Mouse (Mus musculus): ENCODE measurements around the gene Gck. TPM values are rescaled to one million over a fixed set of nuclear protein-coding genes. Genes with fewer than 3 reads are reported as not detected.

Gck gene
- not detected for polyA plus RNA-seq (2017; shearing (Covaris generic))

DNA sequence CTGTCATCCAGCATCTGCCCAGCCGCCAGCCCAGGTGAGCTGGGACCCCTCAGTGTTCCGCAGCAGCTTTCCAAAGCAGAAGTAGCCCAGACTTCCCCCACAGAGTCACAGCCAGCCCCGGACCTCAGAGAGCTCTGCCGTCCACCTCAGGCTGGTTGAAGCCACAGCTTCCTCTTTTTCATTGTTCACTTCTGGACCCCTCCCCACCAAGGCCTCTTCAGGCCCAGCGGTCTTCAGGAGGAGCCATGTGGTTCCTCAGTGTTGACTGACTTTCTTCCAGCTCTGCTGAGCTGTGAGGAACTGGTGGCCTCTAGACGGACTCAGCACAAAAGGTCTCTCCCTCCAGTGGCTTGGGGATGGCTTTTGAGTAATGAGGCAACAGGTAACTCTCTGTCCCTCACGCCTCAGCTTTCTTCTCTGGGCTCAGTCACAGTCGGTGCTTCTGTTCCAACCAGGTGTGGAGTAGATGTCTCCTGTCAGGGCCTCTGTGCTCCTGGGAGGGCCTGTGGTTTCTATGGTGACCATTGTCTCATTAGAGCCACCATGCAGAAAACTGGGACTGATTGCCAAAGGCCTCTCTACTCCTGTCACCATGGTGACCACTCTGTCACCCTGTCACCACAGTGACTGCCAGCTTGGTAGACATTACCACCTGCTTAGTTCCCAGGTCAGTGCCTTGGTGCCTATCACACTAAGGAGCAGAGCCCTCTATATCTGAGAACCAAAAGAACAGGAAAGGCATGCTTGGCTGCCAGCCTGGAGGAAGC is at the start of gene Gck:
Gck (minus strand) TSS at position 496 of the 767 bp plus-strand sequence.
- ATAC-seq = no peak

GRCm38 (mm10) chr11:5998472-5998871 is 48.6 kb upstream of the Gck start:
- ATAC-seq = no peak

DNA sequence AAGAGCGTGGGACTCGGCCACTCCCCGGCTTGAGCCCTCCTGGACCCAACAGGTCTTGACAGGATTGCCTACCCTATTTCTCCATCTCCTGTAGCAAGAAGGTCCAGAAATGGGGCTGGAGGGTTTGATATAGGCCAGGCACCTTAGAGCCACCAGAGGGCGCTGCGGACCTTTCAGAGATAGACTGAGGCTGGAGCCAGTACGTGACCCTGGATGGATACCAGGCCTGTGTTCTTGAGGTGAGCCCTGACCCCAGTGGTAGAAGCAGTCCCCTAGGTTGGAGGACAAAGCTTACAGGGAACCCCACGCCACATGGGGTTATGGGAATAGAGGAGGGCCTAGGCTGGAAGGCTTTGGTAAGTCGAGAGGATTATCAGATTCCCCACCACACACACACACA is 46.1 kb upstream of the Gck start:
- ATAC-seq = peak; percentile 35

DNA sequence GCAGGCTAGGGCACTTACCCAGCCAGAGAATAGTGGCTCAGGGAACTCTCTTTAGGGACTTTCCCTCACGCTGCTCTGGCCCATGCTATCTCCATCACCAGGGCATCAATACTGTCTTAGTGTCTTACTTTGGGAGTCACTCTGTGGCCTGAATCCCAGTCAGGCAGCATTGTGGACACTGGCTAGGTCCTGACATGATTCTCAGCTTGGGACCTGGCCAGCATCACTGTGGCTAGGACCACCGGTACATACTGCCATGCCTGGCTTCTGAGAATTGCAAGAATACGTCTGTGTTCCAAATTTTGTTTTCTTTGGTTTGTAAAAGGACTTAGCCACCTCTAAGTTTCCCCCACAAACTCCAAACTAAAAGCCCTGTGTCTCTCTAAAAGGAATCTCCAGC is 45.0 kb upstream of the Gck start:
- no peak for ATAC-seq

- no peak for ATAC-seq
These were observed 44.3 kb upstream of the Gck start for GRCm38 (mm10) chr11:5994212-5994611.

- peak; percentile 39 for ATAC-seq
These were observed 41.0 kb upstream of the Gck start for GRCm38 (mm10) chr11:5990910-5991309.

DNA sequence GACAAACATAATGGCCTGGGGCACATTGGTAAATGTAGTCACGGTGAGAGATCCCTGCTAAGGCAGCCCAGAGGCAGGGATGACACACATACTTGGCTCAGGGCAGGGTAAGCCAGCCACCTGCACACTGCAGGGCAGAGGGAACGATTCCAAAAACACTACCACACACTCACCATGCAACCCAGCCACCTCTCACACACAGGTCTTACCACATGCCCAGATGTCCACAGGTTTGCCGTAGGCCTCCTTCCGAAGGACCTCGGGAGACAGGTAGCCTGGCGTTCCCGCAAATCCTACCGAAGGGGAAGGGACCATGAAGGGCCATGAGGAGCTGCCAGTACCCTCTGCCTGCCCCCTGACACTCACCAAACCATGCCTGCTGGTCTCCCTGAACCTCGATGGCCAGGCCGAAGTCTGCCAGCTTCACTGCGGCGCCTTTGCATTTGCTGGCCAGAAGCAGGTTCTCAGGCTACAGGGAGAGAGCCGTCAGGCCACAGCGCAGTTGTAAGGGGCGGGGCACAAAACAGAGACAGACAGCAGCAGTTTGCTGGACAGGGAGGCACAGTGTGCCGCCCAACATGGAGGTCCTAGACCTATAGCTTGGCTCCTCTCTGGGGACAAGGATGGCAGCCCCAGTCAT is 40.2 kb upstream of the Gck start:
- no peak for ATAC-seq

DNA sequence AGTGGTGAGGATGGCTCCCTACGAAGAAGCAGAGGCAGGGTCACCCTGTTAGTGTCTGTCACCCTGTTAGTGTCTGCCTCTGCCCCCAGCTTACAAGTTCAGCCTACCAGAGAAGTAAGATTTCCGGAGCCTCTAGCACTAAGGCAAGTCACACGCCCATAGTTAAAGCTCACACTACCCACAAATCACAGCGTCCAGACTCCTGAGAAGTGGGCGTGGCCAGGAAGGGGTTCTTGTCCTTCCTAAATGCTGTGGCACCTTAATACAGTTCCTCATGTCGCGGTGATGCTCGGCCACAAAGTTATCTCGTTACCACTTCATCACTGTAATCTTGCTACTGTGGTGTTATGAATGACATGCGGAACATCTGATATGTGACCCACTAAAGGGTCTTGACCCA is 38.2 kb upstream of the Gck start:
- ATAC-seq = no peak

GRCm38 (mm10) chr11:5983629-5984028 is 33.7 kb upstream of the Gck start:
- no peak for ATAC-seq

- no peak for ATAC-seq
These were observed 31.4 kb upstream of the Gck start for GRCm38 (mm10) chr11:5981323-5981722.

DNA sequence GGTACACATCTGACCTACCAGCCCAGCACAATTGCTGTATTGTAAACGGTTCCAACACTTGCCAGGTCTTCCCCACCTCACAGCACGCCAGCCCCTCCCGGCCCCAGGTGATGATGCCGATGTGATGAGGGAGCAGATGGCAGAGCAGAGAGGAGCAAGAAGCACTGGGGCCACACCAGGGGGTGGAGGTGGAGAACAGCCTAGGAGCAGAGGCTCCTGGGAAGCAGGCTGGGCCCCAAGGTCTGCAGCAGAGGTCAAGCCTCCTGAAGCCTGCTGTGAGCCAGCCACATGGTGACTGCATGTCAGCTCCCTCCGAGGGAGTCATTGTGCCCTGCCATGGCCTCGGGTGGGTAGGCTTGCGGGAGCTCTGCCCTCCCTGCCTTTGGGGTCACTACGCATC is 30.7 kb upstream of the Gck start:
- ATAC-seq = no peak

DNA sequence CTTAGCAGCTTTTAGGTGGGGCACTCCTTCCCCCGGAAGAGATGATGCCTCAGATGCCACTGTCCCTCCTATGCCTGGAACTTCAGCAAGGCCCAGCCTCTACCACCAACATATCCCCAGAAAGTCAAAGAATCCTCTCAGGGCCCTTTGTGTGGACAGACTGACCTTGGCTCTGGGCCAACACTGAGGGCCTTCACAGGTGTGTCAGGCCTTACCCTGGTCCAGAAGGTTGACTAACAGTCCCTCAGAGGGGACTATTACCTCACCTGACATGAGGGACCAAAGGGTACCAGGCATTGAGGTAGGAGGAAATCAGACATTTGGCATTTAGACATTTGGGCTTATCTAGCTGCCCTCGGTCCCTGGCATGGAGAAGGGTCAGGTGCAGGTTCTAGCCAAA is 30.2 kb upstream of the Gck start:
- ATAC-seq = no peak

DNA sequence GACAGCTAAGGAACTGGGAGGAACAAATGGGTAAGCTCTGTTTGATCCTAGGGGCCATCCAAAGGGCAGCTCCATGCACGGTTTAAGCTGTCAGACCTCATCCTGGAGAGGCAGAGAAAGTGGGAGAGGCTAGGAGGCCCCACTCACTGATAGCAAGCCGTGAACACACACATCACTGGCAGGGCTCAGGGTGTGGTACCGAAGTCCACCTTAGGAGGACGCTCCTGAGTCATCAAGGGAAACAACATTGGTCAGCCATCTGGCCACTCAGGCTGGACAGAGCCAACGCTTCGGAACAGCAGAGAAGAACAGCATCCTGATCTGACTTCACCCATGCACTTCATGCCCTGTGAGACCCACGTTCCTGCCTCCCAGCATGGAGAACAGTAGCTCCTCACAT is 29.2 kb upstream of the Gck start:
- no peak for ATAC-seq

GRCm38 (mm10) chr11:5976106-5976505 is 26.2 kb upstream of the Gck start:
- ATAC-seq = no peak

DNA sequence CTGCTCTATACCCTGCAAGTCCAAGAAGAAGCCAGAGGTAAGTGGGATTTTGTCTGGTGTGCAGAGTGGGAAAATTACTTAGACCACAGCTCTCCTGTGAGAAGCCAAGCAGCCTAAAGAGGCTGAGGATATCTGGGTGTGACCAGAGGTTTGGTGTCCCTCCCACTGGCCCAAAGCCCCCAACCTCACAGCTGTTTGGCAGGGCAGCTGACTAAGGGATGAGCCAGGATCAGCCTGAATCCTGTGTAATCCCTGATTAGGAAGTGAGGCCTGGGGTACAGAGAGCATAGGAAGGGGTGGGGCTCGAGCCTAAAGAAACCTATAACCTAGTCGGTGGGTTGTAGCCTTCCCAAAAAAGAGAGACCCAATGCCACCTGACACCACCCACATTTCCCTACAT is 25.2 kb upstream of the Gck start:
- ATAC-seq = no peak

DNA sequence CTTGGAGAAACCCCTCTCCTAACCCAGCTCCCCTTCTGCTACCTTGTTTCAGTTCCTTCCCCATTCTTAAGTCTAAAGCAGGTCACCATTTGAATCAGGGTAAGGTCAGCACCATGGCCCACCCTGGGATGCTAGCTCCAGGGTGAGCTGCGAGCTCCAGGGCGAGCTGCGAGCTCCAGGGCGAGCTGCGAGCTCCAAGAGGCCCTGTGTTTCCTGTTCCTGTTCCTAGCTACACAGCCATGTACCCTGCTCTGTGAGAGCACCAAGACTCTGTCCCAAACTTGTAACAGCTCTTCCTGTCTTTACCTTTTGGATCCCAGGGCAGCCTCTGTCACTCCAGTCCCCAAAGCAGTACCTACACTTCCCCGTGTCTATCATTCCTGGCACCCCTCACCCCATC is 24.2 kb upstream of the Gck start:
- ATAC-seq = no peak

DNA sequence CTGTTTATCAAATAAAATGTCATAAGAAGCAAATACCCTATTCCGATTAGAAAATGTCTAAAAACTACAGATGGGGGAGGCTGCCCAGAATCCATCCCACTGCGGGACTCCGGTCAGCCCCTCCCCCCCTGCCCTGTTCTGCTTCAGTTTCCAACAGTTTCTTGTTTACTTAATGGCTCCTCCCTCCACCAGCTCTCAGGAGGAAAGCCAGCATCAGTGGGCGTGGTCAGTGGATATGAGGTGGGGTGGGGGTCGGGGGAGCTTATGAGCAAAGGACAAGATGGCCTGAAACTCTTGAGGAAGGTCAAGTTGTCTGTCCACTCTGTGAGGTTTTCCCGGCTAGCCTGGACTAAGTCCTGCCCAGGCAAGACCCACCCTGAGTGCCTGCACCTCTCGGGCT is 23.3 kb upstream of the Gck start:
- no peak for ATAC-seq

- ATAC-seq = no peak
These were observed 21.3 kb upstream of the Gck start for GRCm38 (mm10) chr11:5971202-5971601.

DNA sequence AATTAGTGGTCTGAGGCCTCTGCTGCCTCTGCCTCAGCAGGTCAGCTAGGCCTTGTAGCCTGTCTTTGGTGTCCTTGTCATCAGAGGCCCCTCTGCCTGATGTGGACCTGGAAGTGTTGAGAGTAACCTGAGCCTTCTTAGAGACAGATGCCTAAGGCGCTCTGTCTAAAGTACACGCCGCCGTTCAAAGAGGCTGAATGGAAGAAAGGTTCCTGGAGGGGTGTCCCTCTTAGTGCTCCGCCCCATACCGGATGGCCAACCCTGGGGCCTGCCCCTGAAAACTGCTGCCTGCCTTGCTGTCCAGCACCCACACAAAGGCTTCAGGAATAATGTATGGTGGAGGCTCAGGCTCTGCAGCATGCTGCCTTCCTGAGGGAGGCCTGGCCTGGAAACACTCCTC is 18.3 kb upstream of the Gck start:
- ATAC-seq = no peak

DNA sequence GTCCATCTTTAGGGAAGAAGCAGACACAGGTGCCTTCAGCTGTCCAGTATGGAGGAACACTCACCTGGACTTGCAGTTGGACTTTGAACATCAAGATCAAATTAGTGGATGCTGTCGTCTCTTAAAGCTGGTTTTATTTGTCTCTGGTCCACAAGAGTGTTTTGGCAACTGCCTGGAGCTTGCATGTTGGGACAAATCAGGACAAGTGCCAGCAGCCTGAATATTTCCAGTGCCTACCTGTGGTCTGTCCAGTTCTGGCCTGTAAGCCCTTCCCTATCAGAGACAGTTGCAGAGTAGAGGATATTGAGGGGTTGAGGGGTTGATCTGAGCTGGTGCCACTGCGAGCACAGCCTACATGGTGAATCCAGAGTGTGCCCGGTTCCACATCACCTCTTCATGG is 16.9 kb upstream of the Gck start:
- no peak for ATAC-seq

GRCm38 (mm10) chr11:5965865-5966264 is 16.0 kb upstream of the Gck start:
- no peak for ATAC-seq

GRCm38 (mm10) chr11:5960051-5960450 is 10.2 kb upstream of the Gck start:
- ATAC-seq = no peak

- peak; percentile 83 for ATAC-seq
These were observed 5.8 kb upstream of the Gck start, which contains the start of gene Ykt6 for GRCm38 (mm10) chr11:5955546-5956276. Gene Ykt6 (plus strand): TSS chr11:5955693.

Measured in CD4-positive, CD25-positive, alpha-beta regulatory T cell, adult 4 months (primary cell).